Mouse (Mus musculus) regulatory T cell (primary cell): ENCODE data around the gene Gm11114.

Experiments
- in situ Hi-C: fragments of 300-600 bp; cut with MboI, MseI; formaldehyde crosslinking; loops from one replicate; pipeline ENCODE4 v1.15.1; 2025; ENCODE audit warnings: high pct_unique_total_duplicates

The Gm11114 gene

GRCm38 (mm10) chr9:85355559-85355958 lies 43.0 kb downstream of the Gm11114 start:
- in situ Hi-C loops, result no loop called here

GRCm38 (mm10) chr9:85357154-85357860 lies 44.7 kb downstream of the Gm11114 start:
- in situ Hi-C loops, result no loop called here
